Mouse (Mus musculus) brown adipose tissue, adult 24 weeks (tissue): ENCODE data around the gene Hist2h2bb. TPM values are rescaled to one million over a fixed set of nuclear protein-coding genes. Genes with fewer than 3 reads are reported as not detected.
"Not testable (repeated sequence)": the region's sequence is repeated elsewhere in the genome, so short reads cannot be mapped to it uniquely, and the experiment has no call there.

Experiments used
- H3K27ac ChIP-seq: fragments of 200-500 bp; replicated peaks from 2 replicates; pipeline ENCODE4 v1.5.1; 2012; ENCODE audit warnings: low read depth, mild to moderate bottlenecking, low read length
- H3K4me1 ChIP-seq: fragments of 200-500 bp; 2 replicates; pipeline ENCODE4 v1.6.1; 2012; ENCODE audit warnings: low read length, mixed read lengths; ENCODE audit not compliant: control insufficient read depth, insufficient read depth, insufficient read length
- H3K4me3 ChIP-seq: fragments of 200-500 bp; 2 replicates; pipeline ENCODE4 v1.5.1; 2012; ENCODE audit warnings: low read depth, mild to moderate bottlenecking, low read length, moderate library complexity; ENCODE audit not compliant: insufficient read depth
- polyA plus RNA-seq: library from polyadenylated mRNA; stranded (reverse); fragments of >200 nt; gene quantifications from 2 replicates; pipeline ENCODE4 v1.2.4, GENCODE M21; 2012; ENCODE audit not compliant: missing spikeins, insufficient read depth, insufficient read length

Hist2h2bb gene
- not detected in 2 replicates for polyA plus RNA-seq

GRCm38 (mm10) chr3:96269511-96270474 lies at the start of gene Hist2h2bb:
Hist2h2bb (plus strand) TSS chr3:96269752.
- no peaks in the 10 kb centered on the region for H3K4me1 ChIP-seq

GRCm38 (mm10) chr3:96220131-96220764 lies 49.3 kb upstream of the Hist2h2bb start:
- Histone ChIP-seq H3K27ac (peak overlapping the region; percentile 87), H3K4me3 (peak overlapping the region; percentile 85)
- H3K4me1 ChIP-seq, result not testable (repeated sequence)

More at GRCm38 (mm10) chr3:96269511-96270474, at the start of gene Hist2h2bb:
- Histone ChIP-seq H3K27ac (peak within 1 kb of the TSS; percentile 72), H3K4me3 (peak within 1 kb of the TSS; percentile 61)

- Histone ChIP-seq H3K4me1 (peaks cover 6% of the 10 kb centered on the region), H3K27ac (peak within 1 kb of the TSS; percentile 87), H3K4me3 (peak within 1 kb of the TSS; percentile 85)
These were observed 48.5 kb upstream of the Hist2h2bb start, which contains the start of the genes Hist2h2ac and Hist2h2be for GRCm38 (mm10) chr3:96220765-96221639. Hist2h2ac (minus strand) TSS chr3:96220880. Hist2h2be (plus strand) TSS chr3:96221119.

- peak overlapping the region; percentile 83 for H3K27ac ChIP-seq
- peaks cover 6% of the 10 kb centered on the region for H3K4me1 ChIP-seq
- H3K4me3 ChIP-seq, result peak overlapping the region; percentile 69
These were observed 47.9 kb upstream of the Hist2h2bb start for GRCm38 (mm10) chr3:96221640-96222038.

GRCm38 (mm10) chr3:96222774-96223173 lies 46.8 kb upstream of the Hist2h2bb start:
- Histone ChIP-seq H3K27ac (no peak overlapping the region), H3K4me3 (no peak overlapping the region), H3K4me1 (peaks cover 6% of the 10 kb centered on the region)

GRCm38 (mm10) chr3:96225421-96225820 lies 44.1 kb upstream of the Hist2h2bb start:
- Histone ChIP-seq H3K27ac (no peak overlapping the region), H3K4me1 (peaks cover 6% of the 10 kb centered on the region), H3K4me3 (no peak overlapping the region)

- no peak overlapping the region for H3K4me3 ChIP-seq
- H3K4me1 ChIP-seq, result peaks cover 2% of the 10 kb centered on the region; the same call in 1 of the 2 replicates
- H3K27ac ChIP-seq, result peak overlapping the region; percentile 35; the same call in 1 of the 2 replicates
These were observed 42.6 kb upstream of the Hist2h2bb start for GRCm38 (mm10) chr3:96226695-96227648.

- no peak overlapping the region for H3K4me3 ChIP-seq
- no peak overlapping the region for H3K27ac ChIP-seq
- H3K4me1 ChIP-seq, result no peaks in the 10 kb centered on the region
These were observed 40.7 kb upstream of the Hist2h2bb start for GRCm38 (mm10) chr3:96228828-96229227.

GRCm38 (mm10) chr3:96230404-96230803 lies 39.1 kb upstream of the Hist2h2bb start:
- Histone ChIP-seq H3K4me1 (no peaks in the 10 kb centered on the region), H3K4me3 (no peak overlapping the region), H3K27ac (no peak overlapping the region)

GRCm38 (mm10) chr3:96230910-96231757 lies 38.4 kb upstream of the Hist2h2bb start:
- H3K4me3 ChIP-seq, result no peak overlapping the region
- H3K4me1 ChIP-seq, result no peaks in the 10 kb centered on the region
- no peak overlapping the region for H3K27ac ChIP-seq

GRCm38 (mm10) chr3:96231758-96232120 lies 37.8 kb upstream of the Hist2h2bb start:
- Histone ChIP-seq H3K4me1 (no peaks in the 10 kb centered on the region), H3K27ac (no peak overlapping the region), H3K4me3 (no peak overlapping the region)

GRCm38 (mm10) chr3:96234914-96235313 lies 34.6 kb upstream of the Hist2h2bb start:
- Histone ChIP-seq H3K27ac (no peak overlapping the region), H3K4me3 (no peak overlapping the region), H3K4me1 (no peaks in the 10 kb centered on the region)

- no peaks in the 10 kb centered on the region for H3K4me1 ChIP-seq
- H3K27ac ChIP-seq, result no peak overlapping the region
These were observed 33.7 kb upstream of the Hist2h2bb start for GRCm38 (mm10) chr3:96235836-96236235.

More at GRCm38 (mm10) chr3:96235836-96236235, 33.7 kb upstream of the Hist2h2bb start:
- H3K4me3 ChIP-seq, result no peak overlapping the region
